Mouse (Mus musculus) gastrocnemius, adult 8-10 months (tissue): ENCODE data around the gene Clta. TPM values are rescaled to one million over a fixed set of nuclear protein-coding genes. Genes with fewer than 3 reads are reported as not detected.
A peak's percentile ranks its signal among the peaks of the same experiment; 100 is the strongest.
"Not testable (repeated sequence)": the region's sequence is repeated elsewhere in the genome, so short reads cannot be mapped to it uniquely, and the experiment has no call there.

Source experiments
- DNase-seq, 2 experiments: peaks; one replicate each; pipeline ENCODE4 v3.0.0; 2022; ENCODE audit warnings: low spot score in 2 of 2
- total RNA-seq, 4 experiments: library from RNA; stranded (reverse); gene quantifications; 2 replicates each; pipeline ENCODE4 v1.2.4; 2022

Clta gene
- total RNA-seq, 4 experiments from 2014 or later = 41.3 to 51.1 (median 46.3) TPM

GRCm38 (mm10) chr4:44023681-44024080 is 19.4 kb downstream of the Clta start:
- DNase-seq = no peak

- DNase-seq = no peak
Observed at GRCm38 (mm10) chr4:44024241-44024640, 20.0 kb downstream of the Clta start.

- DNase-seq = no peak
Observed at GRCm38 (mm10) chr4:44025570-44025969, 21.3 kb downstream of the Clta start.

- no peak for DNase-seq
Observed at GRCm38 (mm10) chr4:44028303-44029135, 24.3 kb downstream of the Clta start.

GRCm38 (mm10) chr4:44029661-44030066 is 25.4 kb downstream of the Clta start:
- DNase-seq = peak; percentile 37 to 67

GRCm38 (mm10) chr4:44031521-44031920 is 27.3 kb downstream of the Clta start:
- DNase-seq = peak; percentile 29 to 40

- DNase-seq = no peak
Observed at GRCm38 (mm10) chr4:44036455-44036854, 32.2 kb downstream of the Clta start.

GRCm38 (mm10) chr4:44040802-44041201 is 36.5 kb downstream of the Clta start:
- no peak for DNase-seq

GRCm38 (mm10) chr4:44042429-44042828 is 38.2 kb downstream of the Clta start:
- DNase-seq = no peak

GRCm38 (mm10) chr4:44043182-44043581 is 38.9 kb downstream of the Clta start:
- not testable (repeated sequence) for DNase-seq

GRCm38 (mm10) chr4:44044685-44045356 is 40.6 kb downstream of the Clta start:
- no peak for DNase-seq

GRCm38 (mm10) chr4:44046066-44046465 is 41.8 kb downstream of the Clta start:
- no peak for DNase-seq

- no peak for DNase-seq
Observed at GRCm38 (mm10) chr4:44049812-44050211, 45.6 kb downstream of the Clta start.

- no peak for DNase-seq
Observed at GRCm38 (mm10) chr4:44059674-44060073, 55.4 kb downstream of the Clta start.

GRCm38 (mm10) chr4:44062062-44062461 is 57.8 kb downstream of the Clta start:
- no peak for DNase-seq

- DNase-seq = no peak
Observed at GRCm38 (mm10) chr4:44062816-44063215, 58.6 kb downstream of the Clta start.

- peak; percentile 71 to 74 for DNase-seq
Observed at GRCm38 (mm10) chr4:44065355-44066025, 61.2 kb downstream of the Clta start.

GRCm38 (mm10) chr4:44066891-44067290 is 62.6 kb downstream of the Clta start:
- no peak for DNase-seq

GRCm38 (mm10) chr4:44068736-44069135 is 64.5 kb downstream of the Clta start:
- DNase-seq = no peak

- no peak for DNase-seq
Observed at GRCm38 (mm10) chr4:44069411-44069810, 65.2 kb downstream of the Clta start.

GRCm38 (mm10) chr4:44070641-44071040 is 66.4 kb downstream of the Clta start:
- no peak for DNase-seq

- DNase-seq = no peak
Observed at GRCm38 (mm10) chr4:44071741-44072145, 67.5 kb downstream of the Clta start.
